Mouse (Mus musculus) left cerebral cortex, postnatal 25 days (tissue): ENCODE data around the gene Gsg1. TPM values are rescaled to one million over a fixed set of nuclear protein-coding genes. Genes with fewer than 3 reads are reported as not detected.

Experiments used
- DNase-seq, 2 experiments: peaks; one replicate each; pipeline ENCODE4 v3.0.0; 2022; ENCODE audit warnings: low spot score in 2 of 2, mixed read lengths in 1 of 2
- intact Hi-C: fragments of 180-260 bp; cut with DNase I; formaldehyde crosslinking; loops from one replicate; pipeline ENCODE4 v1.15.1; 2025
- total RNA-seq, 2 experiments: library from RNA; stranded (reverse); gene quantifications; 2 replicates each; pipeline ENCODE4 v1.2.3; 2021

Gsg1 gene
- total RNA-seq: not detected

DNA sequence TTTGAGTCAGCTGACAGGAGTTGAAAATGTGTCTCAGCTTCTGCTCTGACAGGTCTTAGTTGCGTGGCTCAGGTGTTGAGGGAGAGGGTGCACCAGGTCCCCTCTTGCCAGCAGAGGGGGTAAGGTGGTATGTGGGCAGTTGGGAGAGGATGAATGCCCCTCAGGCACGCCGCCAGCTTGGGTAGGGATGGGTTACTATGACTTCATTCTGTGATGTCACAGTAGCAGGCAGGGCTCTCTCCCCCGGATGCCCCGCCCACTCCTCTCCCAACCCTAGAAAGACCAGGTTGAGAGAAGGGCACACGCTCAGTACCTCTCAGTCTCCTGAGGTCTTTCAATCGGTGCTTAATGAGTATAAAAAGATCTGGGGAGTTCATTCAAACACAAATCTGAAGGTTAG is at the start of gene Gsg1:
Gsg1 (minus strand) TSS at position 199 of the 400 bp plus-strand sequence.
- intact Hi-C loops: no loop called here
- DNase-seq: no peak

DNA sequence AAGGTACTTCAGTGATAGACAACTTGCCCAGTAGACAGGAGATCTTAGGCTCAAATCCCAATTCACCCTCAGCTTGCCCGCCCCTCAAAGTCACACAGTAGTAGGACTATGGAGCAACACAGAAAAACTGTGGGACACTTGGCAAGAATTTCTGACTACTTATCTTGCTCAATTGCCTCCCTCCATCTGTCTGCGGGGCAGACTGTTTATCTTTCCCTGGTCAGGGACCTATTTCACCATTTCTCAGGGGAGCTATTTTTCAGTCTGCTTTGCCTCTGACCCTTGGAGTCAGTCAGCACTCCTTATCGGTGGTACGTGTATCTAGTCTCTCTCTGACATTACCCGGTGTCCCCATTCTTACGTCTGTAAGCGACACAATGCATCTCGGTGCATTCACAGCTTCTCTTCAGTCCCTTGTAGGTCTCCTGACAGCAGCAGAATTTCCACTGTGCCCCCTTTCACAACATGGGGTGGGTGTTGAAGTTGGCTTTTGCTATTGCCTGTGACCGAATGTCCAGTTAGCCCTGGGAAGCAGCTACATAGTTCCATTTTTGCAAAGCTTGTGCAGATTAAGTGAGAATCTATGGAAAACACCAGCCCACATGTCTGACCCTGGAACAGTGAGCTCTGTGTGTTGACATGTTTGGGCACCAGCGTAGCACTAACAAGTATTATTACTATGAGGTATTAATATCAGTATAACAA is 48.4 kb upstream of the Gsg1 start:
- DNase-seq: no peak
- intact Hi-C loops: no loop called here

DNA sequence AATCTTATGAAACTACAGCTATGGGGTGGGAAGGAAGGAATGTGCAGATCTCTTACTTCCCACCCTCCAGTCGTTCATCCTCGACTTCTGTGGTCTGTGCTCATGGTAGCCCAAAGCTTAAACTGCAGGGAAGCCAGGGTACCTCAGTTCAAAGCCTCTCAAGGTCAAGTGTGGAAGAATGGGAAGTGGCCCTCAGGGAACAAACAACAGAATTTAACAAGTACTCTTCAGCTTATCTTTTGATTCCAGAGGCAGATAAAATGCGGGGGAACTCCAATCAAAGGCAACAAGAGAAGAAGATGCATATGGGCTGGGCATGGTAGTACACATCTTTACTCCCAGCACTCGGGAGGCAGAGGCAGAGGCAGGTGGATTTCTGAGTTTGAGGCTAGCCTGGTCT is 46.3 kb upstream of the Gsg1 start:
- intact Hi-C loops: no loop called here
- no peak for DNase-seq

DNA sequence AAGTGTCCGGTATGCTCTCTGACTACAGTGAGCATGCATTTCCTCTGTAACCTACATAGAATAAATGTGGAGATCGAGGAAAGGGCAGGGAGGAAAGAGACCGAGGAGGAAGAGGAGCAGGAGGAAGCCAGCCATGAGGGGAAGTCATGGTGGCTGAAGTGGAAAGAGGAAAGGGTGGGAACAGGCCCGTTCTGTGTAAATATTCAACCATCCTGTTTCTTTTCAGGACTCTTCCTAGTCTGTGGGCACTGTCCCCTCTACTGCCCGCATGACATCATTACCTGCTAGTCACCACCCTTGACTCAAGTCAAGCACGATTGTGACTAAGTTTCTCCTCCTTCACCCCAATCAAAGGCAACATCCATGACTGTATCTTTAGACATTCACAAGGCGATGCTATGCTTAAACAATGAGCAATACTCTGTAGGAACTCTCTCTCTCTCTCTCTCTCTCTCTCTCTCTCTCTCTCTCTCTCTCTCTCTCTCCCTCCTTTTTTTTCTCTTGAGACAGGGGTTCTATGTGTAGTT is 44.9 kb upstream of the Gsg1 start:
- DNase-seq: no peak
- intact Hi-C loops: no loop called here

DNA sequence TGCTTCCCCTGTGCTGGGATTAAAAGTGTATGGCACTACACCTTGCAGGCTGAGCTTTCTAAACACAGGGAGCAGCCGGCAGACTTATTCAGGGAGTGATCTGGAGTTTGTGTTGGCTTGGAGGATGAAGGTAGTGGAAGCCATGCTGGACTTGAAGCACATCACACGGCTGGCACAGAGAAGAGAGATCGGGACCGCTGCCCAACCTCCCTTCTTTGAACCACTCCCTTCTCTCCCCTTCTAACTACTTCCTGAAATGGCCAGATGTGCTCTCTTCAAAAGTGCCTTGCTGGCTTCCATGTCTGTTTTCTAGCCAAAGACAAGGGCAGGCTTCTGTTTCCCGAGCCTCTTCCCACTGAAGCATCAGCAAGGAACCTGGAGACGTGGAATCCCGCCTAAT is 43.4 kb upstream of the Gsg1 start:
- intact Hi-C loops: no loop called here

DNA sequence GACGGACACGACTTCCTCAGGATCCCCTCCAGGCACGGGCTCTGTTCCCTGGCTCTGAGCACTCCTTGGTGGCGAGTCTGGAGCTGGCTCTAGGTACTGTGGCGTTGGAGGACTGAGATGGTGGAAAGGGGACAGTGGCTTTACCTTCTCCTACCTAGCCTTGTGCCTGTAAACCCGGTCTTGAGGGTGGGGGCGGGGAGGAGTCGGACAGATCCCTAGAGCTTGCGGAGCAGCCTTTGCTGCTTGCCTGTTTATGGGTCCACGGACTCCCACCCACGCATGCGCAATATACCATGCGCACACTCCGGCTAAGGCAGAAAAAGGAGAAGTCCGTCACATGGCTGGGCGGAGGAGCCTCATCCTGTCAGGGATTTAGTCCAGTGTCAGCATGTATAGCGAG is 42.1 kb upstream of the Gsg1 start:
- DNase-seq: peak in 1 of 2 experiments; percentile 39
- intact Hi-C loops: no loop called here

More for the DNA sequence above, 43.4 kb upstream of the Gsg1 start:
- DNase-seq: no peak

DNA sequence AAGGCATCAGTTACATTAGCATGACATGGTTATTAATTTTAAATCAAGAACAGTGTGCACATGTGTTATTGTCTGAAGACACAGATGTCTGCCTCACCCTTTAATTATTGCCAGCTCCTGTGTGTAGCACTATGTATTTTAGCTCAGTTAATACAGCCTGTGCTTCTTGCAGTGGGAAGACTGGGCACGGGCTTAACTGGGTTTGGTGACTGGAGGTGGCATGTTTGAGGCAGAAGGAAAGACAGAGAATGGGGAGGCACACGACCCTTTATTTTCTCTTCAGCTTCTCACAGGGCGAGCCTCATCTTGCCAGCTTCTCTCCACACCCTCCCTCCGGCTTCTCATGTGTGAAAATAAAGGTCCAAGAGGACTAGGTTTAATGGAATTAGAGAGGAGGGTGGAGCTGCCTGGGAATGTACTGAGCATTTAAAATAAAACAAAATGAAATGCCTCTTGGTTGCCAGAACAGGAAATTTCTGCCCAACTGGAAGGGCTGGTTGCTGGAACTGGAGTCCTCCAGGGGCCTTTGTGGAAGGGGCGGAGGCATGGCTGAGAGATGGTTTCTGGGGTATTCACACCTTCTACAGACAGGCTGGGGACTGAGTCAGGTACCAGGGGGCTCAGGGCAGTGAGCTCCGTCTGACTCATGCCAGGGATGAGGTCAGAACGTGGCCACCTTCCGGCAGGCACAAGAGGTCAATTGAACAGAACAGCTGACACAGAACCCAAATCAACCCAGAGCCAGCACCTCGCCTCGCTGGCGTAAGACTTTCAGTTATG is 41.1 kb upstream of the Gsg1 start:
- intact Hi-C loops: no loop called here
- peak in 1 of 2 experiments; percentile 46 for DNase-seq

DNA sequence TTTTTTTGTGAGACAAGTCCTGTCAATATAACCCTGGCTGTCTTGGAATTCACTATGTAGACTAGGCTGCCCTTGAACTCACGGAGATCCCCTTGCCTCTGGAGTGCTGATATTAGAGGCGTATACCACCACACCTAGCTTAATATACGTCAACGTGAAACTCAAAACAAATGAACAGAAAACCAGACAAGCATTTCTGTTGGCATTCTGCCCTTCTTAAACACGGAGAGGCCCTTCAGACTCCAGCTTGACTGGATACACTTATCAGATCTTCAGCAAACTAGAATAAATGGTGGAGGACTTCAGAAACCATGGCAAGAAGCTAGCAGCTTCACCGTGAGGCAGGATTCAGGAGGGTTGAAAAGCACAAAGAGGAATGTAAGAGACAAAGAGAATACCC is 40.0 kb upstream of the Gsg1 start:
- intact Hi-C loops: no loop called here
- DNase-seq: no peak

DNA sequence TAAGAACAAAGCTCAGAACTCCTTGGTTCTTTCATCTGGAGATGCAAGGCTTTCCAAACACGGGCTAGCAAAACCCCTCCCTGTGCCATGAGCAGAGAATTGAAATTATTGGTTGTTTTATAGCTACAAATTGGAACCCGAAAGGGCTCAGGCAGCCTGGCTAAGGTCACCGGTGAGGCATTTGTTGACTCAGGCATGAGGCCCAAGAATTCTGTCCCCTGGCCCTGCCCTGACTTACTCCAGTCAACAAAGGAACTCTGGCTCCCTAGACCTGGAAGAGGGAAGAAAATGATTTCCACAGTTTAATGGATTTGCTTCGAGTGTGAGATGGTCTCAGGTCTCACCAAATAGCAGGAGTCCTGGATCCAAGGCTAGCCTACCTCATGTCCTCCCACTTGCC is 38.2 kb upstream of the Gsg1 start:
- intact Hi-C loops: no loop called here
- DNase-seq: no peak

DNA sequence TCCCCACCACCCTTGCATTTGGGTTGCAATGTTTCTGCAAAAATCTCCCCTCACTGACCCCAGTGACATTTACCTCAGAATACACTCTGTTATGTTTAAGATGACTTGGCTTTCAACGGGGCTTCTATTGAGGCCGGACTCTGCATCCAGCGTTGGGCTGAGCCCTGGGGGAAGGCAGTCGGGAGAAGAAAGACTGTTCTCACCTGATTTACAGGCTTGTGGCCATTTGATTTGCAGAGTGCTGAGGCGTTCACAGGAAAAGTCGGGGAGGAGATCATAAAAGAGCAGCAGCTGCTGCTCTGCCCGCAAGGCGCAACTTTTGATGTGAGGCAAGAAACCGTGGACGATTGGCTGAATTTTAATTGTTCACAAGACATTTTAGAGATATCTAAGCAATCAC is 25.7 kb upstream of the Gsg1 start:
- intact Hi-C loops: no loop called here

DNA sequence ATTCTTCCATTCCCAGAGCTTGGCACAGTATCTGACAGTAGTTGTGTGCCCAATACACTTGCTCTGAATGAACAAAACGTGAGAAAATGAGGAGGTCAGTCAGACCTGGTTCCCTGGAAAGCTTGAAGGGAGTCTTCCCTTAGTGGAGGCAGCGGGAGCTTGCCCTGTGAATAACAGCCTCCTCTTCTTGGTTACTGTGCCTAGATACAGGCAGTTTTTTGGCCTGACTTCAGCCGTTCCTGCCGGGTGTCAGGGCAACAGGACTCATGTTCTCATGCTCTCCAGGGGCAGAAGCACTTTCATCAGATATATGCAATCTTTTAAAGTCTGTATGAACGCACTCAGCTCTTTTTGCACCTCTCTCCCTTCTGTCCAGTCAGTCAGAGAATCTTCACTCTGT is 25.1 kb upstream of the Gsg1 start:
- DNase-seq: no peak
- intact Hi-C loops: no loop called here

More for the DNA sequence above, 25.7 kb upstream of the Gsg1 start:
- no peak for DNase-seq

DNA sequence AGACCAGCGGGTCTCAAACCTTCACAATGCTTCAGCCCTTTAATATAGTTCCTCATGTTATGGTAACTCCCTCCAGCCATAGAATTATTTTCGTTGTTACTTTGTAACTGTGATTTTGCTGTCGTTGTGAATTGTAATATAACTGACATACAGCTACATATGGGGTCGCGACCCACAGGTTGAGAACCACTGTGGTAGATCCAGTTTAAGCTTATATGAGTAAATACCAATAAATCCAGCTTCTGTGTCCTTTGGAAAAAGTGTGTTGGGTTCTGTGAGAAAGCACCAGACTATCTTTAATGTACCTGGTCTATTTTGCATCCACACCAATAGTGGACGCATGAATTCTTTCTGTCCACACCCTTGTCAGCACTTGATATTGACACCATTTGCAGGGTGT is 24.2 kb upstream of the Gsg1 start:
- intact Hi-C loops: no loop called here

DNA sequence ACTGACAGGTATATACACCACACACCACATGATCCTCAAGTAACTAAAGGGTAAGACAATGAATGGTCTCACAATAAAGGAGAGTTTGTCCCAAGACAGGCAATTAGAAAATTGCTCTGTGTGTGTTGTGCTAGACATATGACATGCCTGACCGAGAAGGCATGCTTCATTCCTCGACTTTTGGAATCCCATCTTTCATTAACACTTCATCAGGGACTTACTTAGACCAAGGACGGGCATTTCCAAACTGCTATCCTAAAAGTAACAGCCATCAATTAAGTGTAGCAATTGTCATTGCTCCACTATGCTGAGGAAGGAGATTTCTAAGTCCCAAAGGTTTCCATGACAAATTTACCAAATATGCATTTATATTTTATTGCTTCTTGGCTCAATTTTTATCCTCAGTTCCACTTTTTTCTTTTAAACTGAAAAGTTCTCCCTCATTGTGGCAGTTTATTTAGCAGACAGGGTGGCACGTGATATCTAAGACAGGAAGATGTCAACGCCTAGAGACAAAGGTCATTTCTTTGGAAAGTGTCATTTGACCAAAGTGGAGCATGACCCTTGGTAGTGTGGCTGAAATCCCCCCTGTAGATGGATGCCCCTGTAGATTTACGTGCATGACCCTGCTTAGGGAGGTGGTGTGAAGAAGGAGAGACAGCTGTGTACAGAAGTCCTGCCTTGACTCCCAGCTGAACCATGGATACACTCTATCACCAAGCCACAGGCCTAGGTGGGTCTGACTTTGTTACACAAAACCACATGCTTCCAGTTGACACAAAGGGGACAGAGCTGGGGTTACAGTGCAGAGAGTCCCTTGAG is 22.5 kb upstream of the Gsg1 start:
- intact Hi-C loops: no loop called here
- DNase-seq: no peak

More for the DNA sequence above, 24.2 kb upstream of the Gsg1 start:
- no peak for DNase-seq

DNA sequence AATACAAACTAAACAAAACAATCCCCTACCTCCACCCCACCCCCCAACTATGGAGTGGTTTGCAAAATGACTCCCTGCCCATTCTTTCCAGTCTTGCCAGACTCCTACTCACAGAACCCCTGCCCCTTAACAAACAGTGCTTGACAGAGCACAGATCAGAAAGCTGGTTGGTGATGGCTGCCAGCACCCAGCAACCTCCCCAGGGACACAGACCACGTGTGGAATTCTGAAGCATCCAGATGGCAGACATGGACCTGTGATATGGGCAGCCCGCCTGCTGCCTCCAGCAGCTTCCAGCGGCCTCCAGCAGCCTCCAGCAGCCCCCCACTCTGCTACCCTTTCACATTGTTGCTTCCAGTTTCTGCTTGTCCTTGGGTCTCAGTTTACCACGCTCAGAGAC is 21.1 kb upstream of the Gsg1 start:
- intact Hi-C loops: no loop called here
- DNase-seq: no peak

DNA sequence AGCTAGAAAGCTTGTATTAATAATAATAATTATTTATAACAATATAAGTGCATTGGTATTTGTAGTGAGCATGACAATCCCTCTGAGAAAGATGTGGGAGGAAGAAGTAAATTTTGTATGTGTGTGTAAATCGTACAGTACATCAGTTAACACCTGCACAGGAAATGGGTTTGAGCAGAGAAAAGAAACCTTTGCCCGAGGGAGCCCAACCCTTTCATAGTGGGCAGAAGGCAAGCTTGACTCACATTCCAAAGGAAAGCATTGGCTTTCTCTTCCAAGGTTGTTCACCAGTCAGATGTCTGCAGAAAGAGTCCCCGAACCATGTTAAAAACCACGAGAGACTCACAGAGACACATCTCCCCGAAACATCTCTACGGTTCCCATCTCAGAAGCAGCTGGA is 18.9 kb upstream of the Gsg1 start:
- no peak for DNase-seq
- intact Hi-C loops: no loop called here

DNA sequence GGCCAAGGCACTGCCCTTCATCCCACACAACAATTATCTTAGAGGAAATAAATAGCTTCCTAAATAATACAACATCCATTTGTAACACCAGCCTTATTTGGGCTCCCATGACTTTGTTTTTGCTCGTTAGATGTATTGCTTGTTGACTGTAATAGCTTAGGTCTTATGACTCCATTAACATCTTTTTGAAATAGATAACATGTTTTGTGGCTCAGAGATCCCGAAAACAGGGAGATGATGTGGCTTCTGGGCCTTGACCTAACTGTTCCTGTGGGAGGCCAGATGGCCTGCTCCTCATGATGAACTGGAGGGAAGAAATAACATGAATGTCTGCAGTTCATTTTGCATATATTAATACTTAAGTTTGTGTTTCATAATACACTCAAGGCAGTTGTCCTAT is 17.6 kb upstream of the Gsg1 start:
- intact Hi-C loops: no loop called here
- DNase-seq: no peak

DNA sequence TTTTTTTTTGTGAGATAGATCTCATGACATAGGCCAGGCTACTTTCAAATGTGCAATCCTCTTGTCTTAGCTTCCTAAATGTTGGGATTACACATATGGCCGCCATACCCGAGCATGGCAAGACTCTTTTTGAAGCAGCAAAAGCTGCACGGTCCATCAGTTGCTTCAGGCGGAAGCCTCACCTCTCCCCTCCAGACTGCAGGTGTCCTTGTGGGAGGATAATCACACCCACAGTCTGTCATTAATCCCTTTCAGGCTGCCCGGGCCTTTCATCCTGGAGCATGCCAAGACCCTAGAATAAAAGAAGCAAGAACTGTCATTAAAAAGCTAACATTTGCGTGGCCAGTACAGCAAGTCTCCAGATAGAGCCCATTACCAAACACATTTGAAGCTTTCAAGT is 15.5 kb upstream of the Gsg1 start:
- intact Hi-C loops: no loop called here

DNA sequence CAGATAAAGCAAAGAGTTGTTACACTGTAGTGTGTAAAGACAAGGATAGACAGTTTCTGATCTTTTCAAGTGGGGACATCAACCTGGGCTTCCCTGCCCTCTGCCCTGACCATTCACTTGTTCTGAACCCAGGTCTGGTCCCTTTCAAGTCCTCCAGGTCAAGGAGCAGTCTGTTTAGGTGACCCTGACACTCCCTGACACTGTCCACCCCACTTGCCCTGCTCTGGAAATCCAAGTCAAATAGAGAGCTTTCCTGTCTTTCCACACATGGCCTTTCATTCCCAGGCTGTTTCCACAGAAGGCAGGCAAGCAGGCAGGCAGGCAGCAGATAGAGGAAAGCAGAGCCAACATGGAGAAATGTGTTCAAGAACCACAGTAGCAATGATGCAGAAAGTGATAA is 14.2 kb upstream of the Gsg1 start:
- intact Hi-C loops: no loop called here
- no peak for DNase-seq

More for the DNA sequence above, 15.5 kb upstream of the Gsg1 start:
- DNase-seq: no peak

DNA sequence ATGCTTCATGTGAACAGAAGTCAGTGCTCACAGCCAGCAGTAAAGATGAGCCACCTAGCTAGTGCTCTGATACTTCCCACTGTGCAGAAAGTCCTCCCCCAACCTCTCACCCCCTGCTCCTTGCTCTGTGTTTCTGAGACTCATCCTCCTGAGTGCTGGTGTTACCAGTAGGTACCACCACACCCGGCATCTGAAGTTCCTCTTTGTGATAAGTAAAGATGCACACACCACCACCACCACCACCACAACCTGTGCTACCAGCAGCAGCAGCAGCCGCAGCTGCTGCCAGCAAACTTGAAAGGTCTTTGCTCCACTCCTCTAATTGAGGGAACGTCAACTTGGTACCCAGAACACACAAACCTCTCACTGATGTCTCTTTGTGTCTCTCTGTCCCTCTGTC is 13.1 kb upstream of the Gsg1 start:
- DNase-seq: no peak
- intact Hi-C loops: no loop called here

DNA sequence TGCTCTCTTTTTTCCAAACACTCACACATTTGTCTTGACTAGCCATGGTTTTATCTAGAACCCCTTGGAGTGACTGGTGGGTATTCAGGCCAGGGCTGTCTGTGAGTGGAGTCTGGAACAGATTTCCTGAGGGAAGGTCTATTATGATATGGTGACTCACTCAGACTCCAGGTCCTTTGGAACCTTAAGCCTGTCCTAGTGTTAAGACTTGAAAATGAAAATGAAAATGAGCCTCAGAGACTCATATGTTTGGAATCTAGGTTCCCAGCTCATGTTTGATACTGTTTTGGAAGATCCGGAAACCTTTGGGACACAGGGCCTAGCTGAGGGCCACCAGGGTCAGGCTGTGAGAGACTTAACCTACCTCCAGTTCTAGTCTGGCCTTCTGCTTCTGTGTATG is 11.9 kb upstream of the Gsg1 start:
- intact Hi-C loops: no loop called here
- no peak for DNase-seq
